Mouse (Mus musculus): Measurements from ENCODE around the gene Rpl9-ps6. TPM values are rescaled to one million over a fixed set of nuclear protein-coding genes. Genes with fewer than 3 reads are reported as not detected.

Gene Rpl9-ps6
- polyA plus RNA-seq, 1 experiment from 2014 or later: 122 TPM

DNA sequence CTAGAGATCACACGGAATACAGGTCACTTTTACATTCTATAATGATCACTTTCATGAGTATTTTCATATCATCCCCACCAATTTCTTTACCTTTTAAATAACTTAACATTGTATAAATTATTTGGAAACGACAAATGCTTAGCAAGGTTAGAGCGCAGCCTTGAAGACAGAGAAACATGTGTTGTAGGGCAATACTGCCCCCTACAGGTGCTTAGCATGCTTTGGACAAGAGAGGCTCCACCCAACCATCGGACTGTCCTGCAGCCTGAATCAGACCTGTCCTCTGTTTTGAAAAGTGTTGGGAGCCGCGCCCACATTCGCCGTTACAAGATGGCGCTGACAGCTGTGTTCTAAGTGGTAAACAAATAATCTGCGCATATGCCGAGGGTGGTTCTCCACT, 24.8 kb downstream of the Rpl9-ps6 start:
- H3K4me2 ChIP-seq (replicated peaks): no peak overlapping the region
- no peaks in the 10 kb centered on the region for H3K9me3 ChIP-seq
- H3K27ac ChIP-seq: no peak overlapping the region
- H3K9ac ChIP-seq: no peak overlapping the region
- ATAC-seq (ENCODE audit: low FRiP score, low read depth): no peak
- no peaks in the 10 kb centered on the region for H3K36me3 ChIP-seq
- 96% methylated on average over 11 of the region's 11 CpGs for WGBS
- H3K4me3 ChIP-seq: no peak overlapping the region
- H3K27me3 ChIP-seq: no peaks in the 10 kb centered on the region
- no peaks in the 10 kb centered on the region for H3K4me1 ChIP-seq

DNA sequence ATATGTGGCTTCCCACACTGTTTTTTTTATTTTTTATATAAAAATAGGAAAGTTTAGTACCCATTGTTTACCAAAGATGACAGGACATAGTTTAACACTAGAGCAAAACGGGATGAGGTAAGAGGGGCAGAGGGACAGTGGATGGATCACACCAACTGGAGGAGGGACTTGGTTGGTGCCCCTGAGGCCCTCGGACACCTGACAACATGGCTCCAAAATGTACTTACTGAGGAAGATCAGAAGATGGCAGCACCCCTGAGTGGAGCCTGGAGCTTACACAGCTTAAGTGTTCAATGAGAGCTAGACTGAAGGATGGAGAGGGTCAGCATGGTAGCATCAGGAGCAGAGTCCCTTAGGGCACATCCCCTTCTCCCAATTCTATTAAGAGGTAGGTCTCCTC, 27.0 kb downstream of the Rpl9-ps6 start:
- H3K4me2 ChIP-seq (replicated peaks): no peak overlapping the region
- no peaks in the 10 kb centered on the region for H3K27me3 ChIP-seq
- 83% methylated on average over 2 of the region's 2 CpGs for WGBS
- H3K4me1 ChIP-seq: no peaks in the 10 kb centered on the region
- H3K4me3 ChIP-seq: no peak overlapping the region
- no peak overlapping the region for H3K27ac ChIP-seq
- H3K9ac ChIP-seq: no peak overlapping the region
- ATAC-seq (ENCODE audit: low FRiP score, low read depth): no peak
- H3K36me3 ChIP-seq: no peaks in the 10 kb centered on the region
- H3K9me3 ChIP-seq: no peaks in the 10 kb centered on the region

- H3K27me3 ChIP-seq: no peaks in the 10 kb centered on the region
- no peak overlapping the region for H3K4me2 ChIP-seq (replicated peaks)
- 88% methylated on average over 3 of the region's 3 CpGs for WGBS
- ATAC-seq (ENCODE audit: low FRiP score, low read depth): no peak
- no peak overlapping the region for H3K9ac ChIP-seq
- H3K27ac ChIP-seq: no peak overlapping the region
- H3K9me3 ChIP-seq: no peaks in the 10 kb centered on the region
- H3K4me3 ChIP-seq: no peak overlapping the region
- H3K4me1 ChIP-seq: no peaks in the 10 kb centered on the region
- H3K36me3 ChIP-seq: no peaks in the 10 kb centered on the region
Measured at GRCm38 (mm10) chr19:32425856-32426255, 40.5 kb downstream of the Rpl9-ps6 start.

- Histone ChIP-seq H3K4me1 (no peaks in the 10 kb centered on the region), H3K4me3 (no peak overlapping the region), H3K27me3 (no peaks in the 10 kb centered on the region), H3K36me3 (no peaks in the 10 kb centered on the region), H3K27ac (no peak overlapping the region), H3K4me2 (replicated peaks) (no peak overlapping the region), H3K9ac (no peak overlapping the region), H3K9me3 (no peaks in the 10 kb centered on the region)
- no peak for ATAC-seq (ENCODE audit: low FRiP score, low read depth)
- 81% methylated on average over 3 of the region's 3 CpGs for WGBS
Measured at GRCm38 (mm10) chr19:32424706-32425105, 41.7 kb downstream of the Rpl9-ps6 start.

GRCm38 (mm10) chr19:32419069-32419468, 47.3 kb downstream of the Rpl9-ps6 start:
- 74% methylated on average over 3 of the region's 3 CpGs for WGBS
- H3K4me2 ChIP-seq (replicated peaks): no peak overlapping the region
- H3K27ac ChIP-seq: no peak overlapping the region
- ATAC-seq (ENCODE audit: low FRiP score, low read depth): no peak
- H3K4me1 ChIP-seq: no peaks in the 10 kb centered on the region
- no peak overlapping the region for H3K9ac ChIP-seq
- no peaks in the 10 kb centered on the region for H3K9me3 ChIP-seq
- no peaks in the 10 kb centered on the region for H3K27me3 ChIP-seq
- H3K4me3 ChIP-seq: no peak overlapping the region
- H3K36me3 ChIP-seq: no peaks in the 10 kb centered on the region

DNA sequence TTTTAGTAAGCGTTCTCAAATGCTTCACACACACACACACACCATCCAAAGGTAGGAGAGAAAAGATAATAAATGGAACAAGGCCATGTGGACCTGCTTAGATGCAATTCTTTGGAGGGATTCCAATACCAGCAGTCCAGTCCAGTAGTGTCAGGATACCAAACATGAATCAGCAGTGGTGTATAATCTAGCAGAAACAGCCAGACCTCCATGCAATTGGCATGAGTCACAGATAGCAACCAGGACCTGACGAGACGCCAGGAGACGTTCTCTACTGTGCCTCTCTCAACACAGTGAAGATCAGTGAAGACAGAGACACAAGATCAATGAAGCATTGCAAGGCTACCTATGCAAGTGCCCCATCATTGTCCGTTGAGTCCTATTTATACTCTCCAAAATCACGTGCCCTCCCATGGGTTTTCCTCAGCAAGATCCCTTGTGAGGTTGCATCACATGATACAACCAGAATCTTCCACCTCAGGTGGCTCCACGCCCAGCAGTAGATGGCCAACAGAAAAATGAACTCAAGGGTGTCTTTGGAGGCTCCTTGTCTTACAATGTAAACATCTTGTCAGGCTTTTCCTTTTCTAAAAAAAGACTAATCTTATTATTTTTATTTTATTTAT, 49.6 kb downstream of the Rpl9-ps6 start:
- H3K27ac ChIP-seq: no peak overlapping the region
- no peaks in the 10 kb centered on the region for H3K4me1 ChIP-seq
- no peaks in the 10 kb centered on the region for H3K27me3 ChIP-seq
- no peak for ATAC-seq (ENCODE audit: low FRiP score, low read depth)
- H3K9ac ChIP-seq: no peak overlapping the region
- no peak overlapping the region for H3K4me2 ChIP-seq (replicated peaks)
- no peaks in the 10 kb centered on the region for H3K36me3 ChIP-seq
- H3K9me3 ChIP-seq: no peaks in the 10 kb centered on the region
- 88% methylated on average over 7 of the region's 7 CpGs for WGBS
- no peak overlapping the region for H3K4me3 ChIP-seq

Other genes with a start within 250 kb of the Rpl9-ps6 start
- 31.2 and 32.0 TPM in 2 replicates for gene Sgms1, start 76.9 kb downstream of the Rpl9-ps6 start, polyA plus RNA-seq (2015; fragmentation: Nextera tagmentation; extraction: Ambion mirVana)
- gene Minpp1, start 19.2 kb upstream of the Rpl9-ps6 start, polyA plus RNA-seq (2015; fragmentation: Nextera tagmentation; extraction: Ambion mirVana): 81.3 and 82.2 TPM in 2 replicates
- 48.0 and 49.1 TPM in 2 replicates for gene Papss2, start 129.2 kb upstream of the Rpl9-ps6 start, polyA plus RNA-seq (2015; fragmentation: Nextera tagmentation; extraction: Ambion mirVana)